Mouse (Mus musculus) C2C12 (cell line): ENCODE data around the gene Ppip5k1.

Experiments used
- CTCF ChIP-seq: IDR thresholded peaks from one replicate; pipeline ENCODE4 v1.5.1; 2011; ENCODE audit not compliant: control insufficient read depth, insufficient read depth, insufficient read length
- USF1 ChIP-seq: IDR thresholded peaks from one replicate; pipeline ENCODE4 v1.6.1; 2011; ENCODE audit warnings: low read depth, mild to moderate bottlenecking, control low read depth, moderate library complexity

DNA sequence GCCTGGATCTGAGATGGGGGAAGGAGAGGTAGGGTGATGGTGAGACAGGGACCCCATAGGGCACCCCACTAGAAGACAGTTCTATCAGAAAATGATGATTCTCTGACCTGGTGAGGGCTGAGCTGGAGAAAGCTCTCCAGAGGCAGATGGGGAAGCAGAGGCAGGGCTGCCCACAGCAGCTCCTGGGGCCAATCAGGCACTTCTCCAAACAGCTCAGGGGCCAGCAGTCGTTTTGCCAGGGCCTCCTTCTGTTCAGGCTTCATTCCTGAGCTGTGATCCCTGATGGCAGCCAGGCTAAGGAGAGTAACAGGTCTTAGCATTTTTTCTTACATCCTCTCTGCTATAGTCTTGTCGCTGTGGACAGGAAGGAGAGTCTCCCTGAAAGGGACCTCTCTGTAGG lies 19.6 kb upstream of the Ppip5k1 start:
- TF ChIP-seq CTCF, result no peak
- no peak for TF ChIP-seq USF1
